Mouse (Mus musculus) limb, embryonic 15.5 days (tissue): Measurements from ENCODE around the gene Mrrf. TPM values are rescaled to one million over a fixed set of nuclear protein-coding genes. Genes with fewer than 3 reads are reported as not detected.

ENCODE experiments used
- ATAC-seq: fragments of 200-750 bp; cut with Nextera tagmentation; 2 replicates; pipeline ENCODE4 v1.8.0; 2017; ENCODE audit warnings: low read depth, moderate TSS enrichment; ENCODE audit not compliant: insufficient number of reproducible peaks, low FRiP score, low TSS enrichment
- H3K27ac ChIP-seq: fragments of 300-500 bp; sonication (generic); 2 replicates; pipeline ENCODE4 v1.5.1; 2015; ENCODE audit warnings: moderate library complexity, mild to moderate bottlenecking, inconsistent platforms
- H3K27me3 ChIP-seq: fragments of 300-500 bp; sonication (generic); 2 replicates; pipeline ENCODE4 v1.6.1; 2015; ENCODE audit warnings: inconsistent platforms
- H3K36me3 ChIP-seq: fragments of 300-500 bp; sonication (generic); 2 replicates; pipeline ENCODE4 v1.6.1; 2015; ENCODE audit warnings: inconsistent platforms
- H3K4me1 ChIP-seq: fragments of 300-500 bp; sonication (generic); 2 replicates; pipeline ENCODE4 v1.6.1; 2015; ENCODE audit warnings: inconsistent platforms
- H3K4me2 ChIP-seq: fragments of 300-500 bp; sonication (generic); 2 replicates; pipeline ENCODE4 v1.6.1; 2015; ENCODE audit warnings: mild to moderate bottlenecking, inconsistent platforms
- H3K4me3 ChIP-seq: fragments of 300-500 bp; sonication (generic); 2 replicates; pipeline ENCODE4 v1.5.1; 2015; ENCODE audit warnings: mild to moderate bottlenecking, inconsistent platforms
- H3K9ac ChIP-seq: fragments of 300-500 bp; sonication (generic); 2 replicates; pipeline ENCODE4 v1.6.1; 2015; ENCODE audit warnings: inconsistent platforms
- H3K9me3 ChIP-seq: fragments of 300-500 bp; sonication (generic); 2 replicates; pipeline ENCODE4 v1.6.1; 2016; ENCODE audit warnings: inconsistent platforms
- WGBS: fragments of 180-500 bp; shearing (Covaris S2); methylation state at CpG from one replicate; pipeline ENCODE4 v1.1.7; 2015; 5-methylcytosine and 5-hydroxymethylcytosine counted together
- polyA plus RNA-seq: library from polyadenylated mRNA; unstranded; fragments of >200 nt; fragmentation: Nextera tagmentation; extraction: Ambion mirVana; gene quantifications from 2 replicates; pipeline ENCODE4 v1.2.1, GENCODE M21; 2015

Mrrf gene
- polyA plus RNA-seq, 1 experiment from 2014 or later: 30.1 TPM

DNA sequence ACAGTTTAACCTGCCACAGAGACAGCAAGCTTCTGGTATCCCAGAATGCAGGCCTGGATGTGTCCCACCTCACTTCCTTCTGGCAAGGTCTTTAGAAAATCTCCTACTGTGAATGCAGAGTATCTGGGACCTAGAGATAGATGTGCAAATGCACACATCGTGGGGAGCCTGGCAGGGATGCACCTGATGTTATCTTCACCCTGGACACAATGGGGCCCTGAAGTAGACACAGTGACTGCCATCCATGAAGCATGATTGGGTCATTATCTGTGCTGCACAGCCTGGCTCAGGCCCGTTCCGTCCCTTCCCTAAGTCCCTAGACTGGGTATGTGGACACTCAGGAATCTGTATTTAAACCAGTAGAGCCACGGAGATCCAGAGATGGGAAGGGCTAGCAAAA lies 68.4 kb downstream of the Mrrf start:
- Histone ChIP-seq H3K9me3 (no peaks in the 10 kb centered on the region), H3K9ac (no peak overlapping the region), H3K27me3 (peaks cover 68% of the 10 kb centered on the region), H3K4me3 (no peak overlapping the region), H3K27ac (no peak overlapping the region), H3K36me3 (no peaks in the 10 kb centered on the region), H3K4me1 (peaks cover 28% of the 10 kb centered on the region), H3K4me2 (no peak overlapping the region)
- WGBS: 58% methylated on average over 4 of the region's 4 CpGs
- no peak for ATAC-seq

DNA sequence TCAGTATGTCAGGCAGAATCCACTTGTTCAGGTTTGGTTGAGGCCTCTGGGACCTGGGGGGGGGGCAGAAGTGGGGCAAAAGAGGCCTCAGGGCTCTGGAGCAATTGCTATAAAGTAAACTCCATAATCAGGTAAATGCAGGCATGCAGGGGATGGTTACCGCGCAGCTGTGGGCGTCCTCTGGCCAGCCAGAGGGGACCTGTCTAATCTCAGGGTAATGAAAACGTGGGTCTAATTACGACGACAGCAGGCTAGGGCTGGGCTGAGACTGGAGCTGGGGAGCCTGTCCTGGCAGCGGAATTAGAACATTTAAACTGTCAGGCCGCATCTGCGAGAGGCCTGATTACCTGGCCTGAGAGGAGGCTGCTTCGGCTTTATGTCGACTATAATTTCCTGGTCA lies 70.9 kb downstream of the Mrrf start:
- ATAC-seq: no peak
- H3K4me1 ChIP-seq: peaks cover 37% of the 10 kb centered on the region

DNA sequence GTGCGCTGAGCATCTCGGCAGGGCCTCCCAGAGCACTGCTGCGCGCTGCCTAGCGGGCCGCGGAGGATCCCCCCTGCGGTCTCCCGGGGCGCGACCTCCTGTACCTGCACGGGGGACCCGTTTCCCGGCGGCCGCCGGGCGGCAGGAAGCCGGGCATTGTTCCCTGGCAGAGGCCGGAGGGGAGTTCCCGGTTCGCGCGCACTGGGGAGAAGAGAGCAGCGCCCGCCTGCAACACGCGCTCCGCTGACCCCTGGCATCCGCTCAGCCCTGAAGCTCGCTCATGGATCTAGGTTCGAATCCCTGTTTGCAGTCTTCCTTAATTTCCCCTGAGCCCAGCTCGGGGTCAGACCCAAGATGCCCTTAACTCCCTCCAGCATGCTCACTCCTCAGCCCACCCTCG lies 74.6 kb downstream of the Mrrf start:
- no peak overlapping the region for H3K27ac ChIP-seq
- ATAC-seq: no peak
- 8% methylated on average over 27 of the region's 34 CpGs for WGBS
- no peak overlapping the region for H3K9ac ChIP-seq
- no peaks in the 10 kb centered on the region for H3K9me3 ChIP-seq
- H3K36me3 ChIP-seq: no peaks in the 10 kb centered on the region
- H3K27me3 ChIP-seq: peaks cover 40% of the 10 kb centered on the region
- peak overlapping the region; percentile 7; the same call in 1 of the 2 replicates for H3K4me3 ChIP-seq
- H3K4me1 ChIP-seq: peaks cover 20% of the 10 kb centered on the region; the same call in 1 of the 2 replicates
- H3K4me2 ChIP-seq: no peak overlapping the region

More for the DNA sequence above, 70.9 kb downstream of the Mrrf start:
- H3K36me3 ChIP-seq: no peaks in the 10 kb centered on the region
- H3K9me3 ChIP-seq: no peaks in the 10 kb centered on the region
- H3K27ac ChIP-seq: no peak overlapping the region
- H3K4me2 ChIP-seq: no peak overlapping the region
- H3K9ac ChIP-seq: no peak overlapping the region
- WGBS: 20% methylated on average over 11 of the region's 11 CpGs
- H3K27me3 ChIP-seq: peaks cover 69% of the 10 kb centered on the region
- no peak overlapping the region for H3K4me3 ChIP-seq

DNA sequence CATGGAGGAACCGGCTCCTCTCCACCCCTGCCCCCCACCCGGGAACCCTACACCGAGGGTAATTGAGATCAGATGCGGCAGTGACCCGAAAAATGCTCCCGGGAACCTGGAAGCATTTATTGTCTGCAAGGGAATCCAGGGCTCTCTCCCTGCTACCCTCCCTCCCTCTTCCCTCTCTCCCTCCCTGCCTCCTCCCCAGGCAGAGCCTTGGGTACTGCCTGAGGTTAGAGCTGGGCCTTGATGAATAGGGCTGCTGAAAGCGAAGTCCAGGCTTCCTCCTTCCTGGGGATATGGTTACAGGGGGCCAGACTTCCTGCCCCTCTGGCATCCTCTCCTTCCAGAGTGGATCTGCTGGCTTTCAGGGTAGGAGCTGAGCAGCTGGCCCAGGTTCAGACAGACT lies 75.6 kb downstream of the Mrrf start:
- H3K9ac ChIP-seq: no peak overlapping the region
- no peaks in the 10 kb centered on the region for H3K36me3 ChIP-seq
- H3K4me2 ChIP-seq: no peak overlapping the region
- peaks cover 27% of the 10 kb centered on the region for H3K4me1 ChIP-seq
- H3K27me3 ChIP-seq: peaks cover 39% of the 10 kb centered on the region
- H3K27ac ChIP-seq: no peak overlapping the region
- ATAC-seq: no peak
- WGBS: 18% methylated on average over 7 of the region's 7 CpGs
- no peaks in the 10 kb centered on the region for H3K9me3 ChIP-seq
- H3K4me3 ChIP-seq: no peak overlapping the region

DNA sequence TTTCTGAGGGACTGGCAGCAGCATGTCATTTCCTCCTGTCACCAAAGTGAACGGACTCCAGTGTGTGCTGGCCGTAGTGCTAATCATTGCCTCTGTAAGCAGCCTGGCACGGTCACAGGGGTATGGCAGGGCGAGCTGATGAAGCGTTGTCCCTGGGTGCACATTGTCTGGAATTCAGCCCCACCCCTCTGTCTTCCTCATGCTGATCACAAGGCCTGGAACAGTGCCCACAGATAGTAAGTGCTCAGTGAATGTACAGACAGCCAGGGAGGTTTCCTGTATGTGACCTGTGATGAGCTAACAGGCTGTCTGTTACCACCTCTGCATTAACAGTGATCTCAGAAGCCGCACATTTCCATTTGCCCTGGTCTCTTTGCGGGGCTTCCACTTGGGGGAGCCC lies 76.9 kb downstream of the Mrrf start:
- Histone ChIP-seq H3K4me3 (no peak overlapping the region), H3K36me3 (no peaks in the 10 kb centered on the region), H3K4me2 (no peak overlapping the region), H3K27ac (no peak overlapping the region), H3K9me3 (no peaks in the 10 kb centered on the region), H3K4me1 (peaks cover 34% of the 10 kb centered on the region), H3K27me3 (peaks cover 39% of the 10 kb centered on the region), H3K9ac (no peak overlapping the region)
- ATAC-seq: no peak
- 53% methylated on average over 7 of the region's 7 CpGs for WGBS

DNA sequence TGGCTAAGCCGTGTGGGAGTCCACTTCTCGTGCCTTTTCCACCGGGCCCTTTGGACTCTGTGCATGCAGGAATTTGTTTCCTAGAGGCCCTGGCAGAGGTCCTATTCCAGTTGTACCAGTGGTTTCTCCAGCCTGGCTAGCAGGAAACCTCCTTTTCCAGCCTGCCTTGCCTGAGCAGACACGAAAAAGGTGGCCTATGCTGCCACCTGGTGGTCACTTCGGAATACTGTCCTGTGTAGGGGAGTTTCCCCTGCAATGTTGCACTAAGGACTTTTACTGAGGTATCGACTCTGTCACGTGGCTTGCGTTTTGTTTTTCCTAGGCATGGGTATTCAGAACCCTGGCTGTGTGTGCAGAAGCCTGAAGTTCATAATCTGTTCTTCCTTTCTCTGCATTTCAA lies 77.8 kb downstream of the Mrrf start:
- H3K9ac ChIP-seq: no peak overlapping the region
- H3K36me3 ChIP-seq: no peaks in the 10 kb centered on the region
- H3K4me3 ChIP-seq: no peak overlapping the region
- no peak overlapping the region for H3K27ac ChIP-seq
- H3K4me2 ChIP-seq: no peak overlapping the region
- no peaks in the 10 kb centered on the region for H3K9me3 ChIP-seq
- H3K4me1 ChIP-seq: peaks cover 35% of the 10 kb centered on the region
- 3% methylated on average over 8 of the region's 8 CpGs for WGBS
- H3K27me3 ChIP-seq: peaks cover 38% of the 10 kb centered on the region
- ATAC-seq: no peak; the same call in 1 of the 2 replicates

DNA sequence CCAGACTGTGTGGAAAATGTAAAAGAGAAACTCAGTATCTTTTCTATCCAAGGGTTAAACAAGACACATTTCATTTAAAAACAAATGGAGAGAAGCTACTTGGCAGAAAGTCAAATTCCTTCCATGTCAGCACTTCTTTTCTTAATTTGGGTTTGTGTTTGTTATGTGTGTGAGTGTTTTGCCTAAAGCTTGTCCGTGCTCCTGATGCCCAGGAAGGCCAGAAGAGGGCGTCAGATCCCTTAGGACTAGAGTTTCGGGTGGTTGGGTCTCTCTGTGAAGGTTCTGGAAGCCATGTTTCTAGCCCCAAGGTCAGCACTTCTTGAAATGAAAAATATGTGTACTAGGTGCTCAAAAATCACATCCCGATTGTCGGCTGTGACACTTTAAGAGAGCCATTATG lies 78.2 kb downstream of the Mrrf start:
- H3K27me3 ChIP-seq: peaks cover 34% of the 10 kb centered on the region
- no peak overlapping the region for H3K9ac ChIP-seq
- no peaks in the 10 kb centered on the region for H3K9me3 ChIP-seq
- H3K4me2 ChIP-seq: no peak overlapping the region
- no peak overlapping the region for H3K4me3 ChIP-seq
- no peaks in the 10 kb centered on the region for H3K36me3 ChIP-seq
- peaks cover 35% of the 10 kb centered on the region for H3K4me1 ChIP-seq
- H3K27ac ChIP-seq: no peak overlapping the region
- ATAC-seq: no peak
- 66% methylated on average over 5 of the region's 5 CpGs for WGBS

DNA sequence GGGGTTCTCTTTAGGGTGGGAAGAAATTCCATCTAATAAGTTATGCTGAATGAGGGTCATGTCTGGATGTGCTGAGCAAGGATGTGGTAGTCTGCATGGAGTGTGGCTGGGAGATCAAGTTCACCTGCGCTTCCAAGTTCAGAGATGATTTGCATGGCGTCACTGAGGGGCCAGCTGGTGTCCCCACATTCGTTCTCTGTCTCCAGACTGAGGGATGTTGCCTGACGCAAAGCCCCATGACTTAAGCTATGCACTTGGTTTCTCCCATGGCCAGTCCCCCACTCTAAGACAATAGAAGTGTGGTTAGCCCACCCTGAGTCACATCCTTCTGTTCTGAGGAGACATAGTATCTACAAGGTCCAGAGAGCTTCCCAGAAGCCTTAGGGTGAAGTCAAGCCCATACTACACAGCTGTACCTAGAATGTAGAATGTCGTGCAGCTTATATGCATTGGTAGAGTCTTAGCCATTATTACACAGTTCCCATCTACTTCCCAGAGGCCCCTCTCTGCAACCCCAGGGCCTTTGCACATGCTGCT lies 79.1 kb downstream of the Mrrf start:
- Histone ChIP-seq H3K27ac (no peak overlapping the region), H3K27me3 (peaks cover 25% of the 10 kb centered on the region), H3K4me3 (no peak overlapping the region), H3K4me1 (peaks cover 36% of the 10 kb centered on the region), H3K9ac (no peak overlapping the region), H3K4me2 (no peak overlapping the region), H3K36me3 (no peaks in the 10 kb centered on the region), H3K9me3 (no peaks in the 10 kb centered on the region)
- no peak for ATAC-seq
- 90% methylated on average over 5 of the region's 5 CpGs for WGBS

DNA sequence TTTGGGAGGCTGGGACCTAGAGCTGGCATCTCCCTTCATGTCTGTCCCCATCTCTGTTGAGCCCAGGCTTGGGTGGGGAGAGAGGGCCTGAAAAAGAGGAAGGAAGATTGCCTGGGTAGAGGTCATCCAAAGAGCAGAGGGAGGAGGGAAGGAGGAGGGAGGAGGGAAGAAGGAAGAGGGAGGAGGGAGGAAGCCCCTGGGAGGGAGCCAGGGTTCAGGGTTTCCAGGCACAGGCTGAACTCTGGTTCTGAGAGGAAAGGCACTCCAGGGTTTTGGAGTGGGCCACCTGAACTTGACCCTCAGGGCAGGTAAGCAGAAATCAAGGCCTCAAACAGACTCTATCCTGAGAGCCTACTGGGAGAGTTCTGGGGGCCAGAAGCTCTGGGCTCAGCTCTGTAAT lies 80.4 kb downstream of the Mrrf start:
- no peak for ATAC-seq
- Histone ChIP-seq H3K36me3 (no peaks in the 10 kb centered on the region), H3K4me3 (no peak overlapping the region), H3K9me3 (no peaks in the 10 kb centered on the region), H3K27me3 (peaks cover 13% of the 10 kb centered on the region), H3K27ac (no peak overlapping the region), H3K4me2 (no peak overlapping the region), H3K9ac (no peak overlapping the region), H3K4me1 (peaks cover 34% of the 10 kb centered on the region)

DNA sequence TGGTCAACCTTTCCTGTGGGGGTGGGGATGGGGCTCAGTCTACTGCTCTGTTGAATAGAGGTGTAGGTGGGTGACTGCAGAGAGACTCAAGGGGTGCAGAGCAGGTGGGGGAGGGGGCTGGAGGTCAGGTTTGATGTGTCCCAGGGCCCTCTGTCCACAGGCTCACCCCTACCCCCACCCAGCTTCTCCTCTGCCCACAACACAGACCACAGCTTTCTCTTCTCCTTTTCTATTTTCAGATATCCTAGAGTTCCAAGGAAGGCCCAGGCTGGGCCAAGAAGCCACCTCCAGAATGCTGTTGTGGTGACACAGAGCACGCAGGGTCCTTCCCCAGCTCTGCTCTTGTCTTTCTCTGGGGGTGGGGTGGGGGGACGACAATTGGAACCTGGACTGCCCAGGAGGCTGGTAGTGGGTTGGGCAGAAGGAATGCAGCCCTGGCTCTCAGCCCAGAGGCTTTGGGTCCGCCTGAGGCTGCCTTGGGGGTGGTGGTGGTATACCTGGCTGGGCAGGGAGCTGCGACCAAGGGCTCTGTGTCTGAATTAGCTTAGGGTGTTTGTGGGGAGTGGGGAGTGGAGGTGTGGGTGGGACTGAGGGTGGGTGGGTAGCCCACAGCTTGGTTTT lies 80.9 kb downstream of the Mrrf start:
- no peak for ATAC-seq
- Histone ChIP-seq H3K4me2 (no peak overlapping the region), H3K4me3 (no peak overlapping the region), H3K9ac (no peak overlapping the region), H3K4me1 (peaks cover 29% of the 10 kb centered on the region), H3K27ac (0 out of 2 replicates have a peak overlapping the region, but pooled peaks have one; percentile 27), H3K9me3 (no peaks in the 10 kb centered on the region), H3K27me3 (peaks cover 8% of the 10 kb centered on the region), H3K36me3 (no peaks in the 10 kb centered on the region)
- WGBS: 23% methylated on average over 4 of the region's 4 CpGs

DNA sequence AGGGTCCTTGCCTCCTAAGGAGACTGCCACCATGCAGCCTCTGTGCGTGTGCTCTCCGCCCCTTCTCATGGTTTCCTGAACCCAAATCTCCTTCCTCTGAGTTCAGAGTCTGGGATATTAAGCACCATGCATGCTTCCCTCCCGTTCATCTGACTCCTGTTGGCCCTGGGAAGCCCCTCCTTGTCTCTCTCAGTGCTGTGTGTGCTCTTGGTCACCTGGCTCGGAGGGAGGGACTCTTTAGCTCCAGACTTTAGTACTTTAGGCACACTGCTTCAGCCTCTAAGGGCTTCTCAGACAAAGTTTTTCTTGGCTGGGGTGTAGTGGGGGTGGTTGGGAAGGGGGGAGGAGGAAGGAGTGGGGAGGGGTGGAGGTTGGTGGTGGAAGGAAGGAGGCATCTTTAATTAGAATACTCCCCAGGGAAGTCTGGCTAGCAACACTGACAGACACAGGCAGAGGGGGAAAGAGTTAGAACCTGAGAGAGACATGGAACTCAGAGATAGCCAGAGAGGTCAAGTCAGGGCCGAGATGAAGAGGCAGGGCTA lies 81.6 kb downstream of the Mrrf start:
- no peak overlapping the region for H3K27ac ChIP-seq
- no peak overlapping the region for H3K4me3 ChIP-seq
- peaks cover 29% of the 10 kb centered on the region for H3K4me1 ChIP-seq
- no peaks in the 10 kb centered on the region for H3K9me3 ChIP-seq
- peaks cover 3% of the 10 kb centered on the region; the same call in 1 of the 2 replicates for H3K27me3 ChIP-seq
- 53% methylated on average over 5 of the region's 5 CpGs for WGBS
- H3K4me2 ChIP-seq: no peak overlapping the region
- H3K36me3 ChIP-seq: no peaks in the 10 kb centered on the region
- no peak overlapping the region for H3K9ac ChIP-seq
- no peak for ATAC-seq

DNA sequence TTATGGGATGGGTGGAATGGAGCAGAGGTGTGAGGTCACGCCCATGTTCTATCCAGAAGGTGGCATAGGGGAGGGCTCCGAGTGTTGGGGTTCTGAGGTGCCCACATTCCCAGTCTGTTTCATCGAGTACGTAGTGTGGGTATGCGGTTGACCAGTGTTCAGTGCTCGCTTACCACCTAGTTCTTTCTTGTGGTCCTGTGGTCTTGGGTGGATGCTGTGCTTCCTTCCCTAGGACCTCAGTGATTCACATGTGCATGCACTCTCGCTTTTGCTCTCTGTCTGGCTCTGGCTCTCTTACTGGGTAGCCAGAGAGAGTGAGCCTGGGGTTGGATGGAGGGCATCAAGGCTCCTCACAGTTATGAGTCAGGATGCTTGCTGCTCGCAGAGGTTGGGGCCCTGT lies 83.9 kb downstream of the Mrrf start:
- peaks cover 25% of the 10 kb centered on the region for H3K4me1 ChIP-seq
- no peak overlapping the region for H3K27ac ChIP-seq
- ATAC-seq: no peak
- H3K36me3 ChIP-seq: no peaks in the 10 kb centered on the region
- H3K4me2 ChIP-seq: no peak overlapping the region
- H3K9me3 ChIP-seq: no peaks in the 10 kb centered on the region
- 84% methylated on average over 8 of the region's 8 CpGs for WGBS
- H3K4me3 ChIP-seq: no peak overlapping the region
- H3K9ac ChIP-seq: no peak overlapping the region
- H3K27me3 ChIP-seq: no peaks in the 10 kb centered on the region
